Comparison of ENCODE assay signal across 8 mouse cellular contexts in the genomic region with DNA sequence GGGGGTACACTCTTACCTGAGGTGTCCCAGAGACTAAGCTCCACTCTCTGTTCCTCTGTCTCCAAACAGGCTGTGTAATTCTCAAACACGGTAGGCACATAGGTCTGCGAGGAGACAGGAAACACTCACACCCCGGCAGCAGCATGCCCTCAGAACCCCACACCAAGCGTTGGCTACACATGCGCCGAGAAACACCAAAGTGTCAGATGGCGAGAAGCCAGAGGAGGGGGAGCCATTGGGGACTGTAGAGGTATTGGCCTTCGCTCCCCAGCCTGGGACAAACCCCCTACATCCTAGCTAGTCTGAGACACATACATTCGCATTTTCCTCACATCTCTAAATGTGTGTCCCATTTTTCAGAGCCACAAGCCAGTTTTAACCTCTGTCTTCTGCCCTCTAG. TPM values are rescaled to one million over a fixed set of nuclear protein-coding genes. Genes with fewer than 3 reads are reported as not detected.
A peak's percentile ranks its signal among the peaks of the same experiment; 100 is the strongest.
DNase-seq lines count a peak whose midpoint lies in the region; ATAC-seq and TF ChIP-seq lines count a peak whose summit lies in the region.

No protein-coding gene starts in this region.

- H3K4me1 ChIP-seq in hindbrain, embryonic 11.5 days (replicated peaks; ENCODE audit: control insufficient read depth, insufficient read depth, low read length) = peaks cover 14% of the 10 kb centered on the region
- peaks cover 6% of the 10 kb centered on the region for H3K4me1 ChIP-seq in liver, postnatal 0 days (ENCODE audit: insufficient read depth)

- no peak for ATAC-seq in hindbrain, embryonic 11.5 days (ENCODE audit: low FRiP score)
- ATAC-seq in liver, postnatal 0 days = no peak

- no peaks in the 10 kb centered on the region for H3K9me3 ChIP-seq in hindbrain, embryonic 11.5 days (ENCODE audit: control insufficient read depth, low read length)
- H3K9me3 ChIP-seq in liver, postnatal 0 days (ENCODE audit: low read length) = no peaks in the 10 kb centered on the region

- no peak overlapping the region for H3K27ac ChIP-seq in hindbrain, embryonic 11.5 days (ENCODE audit: low read depth, low read length)
- H3K27ac ChIP-seq in liver, postnatal 0 days (ENCODE audit: low read depth) = no peak overlapping the region

- H3K4me3 ChIP-seq in hindbrain, embryonic 11.5 days (ENCODE audit: low read depth, low read length) = peak overlapping the region; percentile 47
- H3K4me3 ChIP-seq in liver, postnatal 0 days (ENCODE audit: low read depth, low read length) = peak overlapping the region; percentile 50

- TF ChIP-seq EP300 in liver, postnatal 0 days (IDR thresholded peaks at IDR 0.05; ENCODE audit: low read depth) = no peak

- no peaks in the 10 kb centered on the region for H3K36me3 ChIP-seq in hindbrain, embryonic 11.5 days (ENCODE audit: control insufficient read depth, insufficient read depth, low read length)
- H3K36me3 ChIP-seq in liver, postnatal 0 days (replicated peaks; ENCODE audit: insufficient read depth, low read length) = no peaks in the 10 kb centered on the region

- H3K27me3 ChIP-seq in hindbrain, embryonic 11.5 days (ENCODE audit: control insufficient read depth, insufficient read depth, low read length) = peaks cover 11% of the 10 kb centered on the region
- peaks cover 40% of the 10 kb centered on the region for H3K27me3 ChIP-seq in liver, postnatal 0 days (ENCODE audit: insufficient read depth, low read length)

- H3K9ac ChIP-seq in hindbrain, embryonic 11.5 days (ENCODE audit: low read depth, low read length) = peak overlapping the region; percentile 59
- H3K9ac ChIP-seq in liver, postnatal 0 days (replicated peaks) = no peak overlapping the region; the same call in 1 of the 2 replicates

- TF ChIP-seq CTCF in liver, postnatal 0 days (IDR thresholded peaks at IDR 0.05; ENCODE audit: low read depth) = no peak

- DNase-seq in right cerebral cortex, postnatal 4 days = peak; percentile 51
- DNase-seq in right cerebral cortex, postnatal 25 days = no peak
- peak; percentile 77 for DNase-seq in cerebellum, adult 9-10 months
- DNase-seq in hindbrain, embryonic 11.5 days (ENCODE audit: low spot score) = no peak
- no peak for DNase-seq in liver, postnatal 0 days
- DNase-seq in thymus, postnatal 0 days (ENCODE audit: low spot score) = peak; percentile 49
- DNase-seq in layer of hippocampus, postnatal 14 days (ENCODE audit: low spot score in 2 of 2) = no peak
- DNase-seq in ovary, adult 18-20 months (ENCODE audit: low spot score) = no peak

- WGBS in hindbrain, embryonic 11.5 days = 3% methylated on average over 9 of the region's 9 CpGs
- WGBS in liver, postnatal 0 days (ENCODE audit: insufficient replicate concordance) = 2% methylated on average over 9 of the region's 9 CpGs

- peak overlapping the region; percentile 83 for H3K4me2 ChIP-seq in hindbrain, embryonic 11.5 days (replicated peaks; ENCODE audit: low read depth, low read length)
- peak overlapping the region; percentile 79 for H3K4me2 ChIP-seq in liver, postnatal 0 days (ENCODE audit: low read depth, low read length)

RNA-seq across cellular contexts. Expression of a gene that starts 0.8 kb away (rescaled TPM):
- 5.2 and 5.9 TPM in 2 replicates for polyA plus RNA-seq in hindbrain, embryonic 11.5 days (2014; fragmentation: Nextera tagmentation; extraction: Ambion mirVana)
- 0.94 and 1.2 TPM in 2 replicates for polyA plus RNA-seq in liver, postnatal 0 days (2015; fragmentation: Nextera tagmentation; extraction: Ambion mirVana)
- polyA plus RNA-seq in thymus, postnatal 0 days (2015; fragmentation: Nextera tagmentation; extraction: Ambion mirVana) = 1.1 and 1.7 TPM in 2 replicates
- 10 to 100 TPM; 18.8 to 21.5 TPM for total RNA-seq in layer of hippocampus, postnatal 14 days (2021)

RNA-seq across cellular contexts. Expression of a gene that starts 13.8 kb away (rescaled TPM):
- polyA plus RNA-seq in hindbrain, embryonic 11.5 days (2014; fragmentation: Nextera tagmentation; extraction: Ambion mirVana) = 21.7 and 33.0 TPM in 2 replicates
- 4.7 and 9.2 TPM in 2 replicates for polyA plus RNA-seq in liver, postnatal 0 days (2015; fragmentation: Nextera tagmentation; extraction: Ambion mirVana)
- 23.5 and 26.4 TPM in 2 replicates for polyA plus RNA-seq in thymus, postnatal 0 days (2015; fragmentation: Nextera tagmentation; extraction: Ambion mirVana)
- 10 to 100 TPM; 60.3 to 70.2 TPM for total RNA-seq in layer of hippocampus, postnatal 14 days (2021)

RNA-seq across cellular contexts. Expression of a gene that starts 31.5 kb away (rescaled TPM):
- polyA plus RNA-seq in hindbrain, embryonic 11.5 days (2014; fragmentation: Nextera tagmentation; extraction: Ambion mirVana) = 2.4 and 3.0 TPM in 2 replicates
- polyA plus RNA-seq in liver, postnatal 0 days (2015; fragmentation: Nextera tagmentation; extraction: Ambion mirVana) = not detected in 2 replicates
- polyA plus RNA-seq in thymus, postnatal 0 days (2015; fragmentation: Nextera tagmentation; extraction: Ambion mirVana) = 0.09 and 0.40 TPM in 2 replicates
- total RNA-seq in layer of hippocampus, postnatal 14 days (2021) = 10 to 100 TPM in 1 of 2 experiments, 1 to 10 TPM in 1; 8.9 to 10.1 TPM

RNA-seq across cellular contexts. Expression of a gene that starts 45.8 kb away (rescaled TPM):
- 41.3 and 42.9 TPM in 2 replicates for polyA plus RNA-seq in hindbrain, embryonic 11.5 days (2014; fragmentation: Nextera tagmentation; extraction: Ambion mirVana)
- 0.38 and 0.58 TPM in 2 replicates for polyA plus RNA-seq in liver, postnatal 0 days (2015; fragmentation: Nextera tagmentation; extraction: Ambion mirVana)
- polyA plus RNA-seq in thymus, postnatal 0 days (2015; fragmentation: Nextera tagmentation; extraction: Ambion mirVana) = 8.5 and 9.6 TPM in 2 replicates
- 100 to 1,000 TPM; 159 to 168 TPM for total RNA-seq in layer of hippocampus, postnatal 14 days (2021)

RNA-seq across cellular contexts. Expression of a gene that starts 51.5 kb away (rescaled TPM):
- polyA plus RNA-seq in hindbrain, embryonic 11.5 days (2014; fragmentation: Nextera tagmentation; extraction: Ambion mirVana) = 13.0 and 15.5 TPM in 2 replicates
- polyA plus RNA-seq in liver, postnatal 0 days (2015; fragmentation: Nextera tagmentation; extraction: Ambion mirVana) = 58.5 and 62.4 TPM in 2 replicates
- polyA plus RNA-seq in thymus, postnatal 0 days (2015; fragmentation: Nextera tagmentation; extraction: Ambion mirVana) = 4.6 and 6.4 TPM in 2 replicates
- 1 to 10 TPM; 1.3 to 2.7 TPM for total RNA-seq in layer of hippocampus, postnatal 14 days (2021)

Comparison
In these comparisons a context has a peak if more than half of its experiments do, and no peak if none do; other contexts are left out.
1. DNase-seq: peak in right cerebral cortex, postnatal 4 days (single experiment), cerebellum, adult 9-10 months (single experiment) and thymus, postnatal 0 days (single experiment); none in right cerebral cortex, postnatal 25 days (single experiment), hindbrain, embryonic 11.5 days (single experiment), liver, postnatal 0 days (single experiment), layer of hippocampus, postnatal 14 days (0 of 2) and ovary, adult 18-20 months (single experiment).